Mouse (Mus musculus) liver, embryonic 14.5 days (tissue): ENCODE measurements around the gene Cttnbp2nl. TPM values are rescaled to one million over a fixed set of nuclear protein-coding genes. Genes with fewer than 3 reads are reported as not detected.

Source experiments
- ATAC-seq: fragments of 200-750 bp; cut with Nextera tagmentation; 2 replicates; pipeline ENCODE4 v1.8.0; 2017; ENCODE audit warnings: moderate number of reproducible peaks, mild to moderate bottlenecking, moderate library complexity; ENCODE audit not compliant: insufficient read depth
- DNase-seq, 3 experiments: peaks; one replicate each; pipeline ENCODE4 v3.0.0-alpha.2; 2012 to 2013; ENCODE audit warnings: low read depth in 3 of 3, low spot score in 3 of 3
- H3K27ac ChIP-seq: fragments of 300-500 bp; sonication (generic); 2 replicates; pipeline ENCODE4 v1.5.1; 2014; ENCODE audit warnings: moderate library complexity, mild to moderate bottlenecking, control low read depth, inconsistent platforms
- H3K27me3 ChIP-seq: fragments of 300-500 bp; sonication (generic); 2 replicates; pipeline ENCODE4 v1.6.1; 2014; ENCODE audit warnings: mild to moderate bottlenecking, low read length, moderate library complexity; ENCODE audit not compliant: control insufficient read depth, insufficient read depth
- H3K36me3 ChIP-seq: fragments of 300-500 bp; sonication (generic); replicated peaks from 2 replicates; pipeline ENCODE4 v1.6.1; 2014; ENCODE audit warnings: low read depth; ENCODE audit not compliant: control insufficient read depth, insufficient read depth
- H3K4me1 ChIP-seq, 2 experiments: fragments of 200-500 bp in 1 of 2; fragments of 300-500 bp in 1 of 2; sonication (generic) in 1 of 2; replicated peaks; 2 replicates each; pipeline ENCODE4 v1.6.1; 2012 to 2014; ENCODE audit warnings: antibody characterized with exemption in 1 of 2, inconsistent platforms in 1 of 2, low read length in 1 of 2; ENCODE audit not compliant: control insufficient read depth in 2 of 2, insufficient read depth in 2 of 2
- H3K4me2 ChIP-seq: fragments of 300-500 bp; sonication (generic); 2 replicates; pipeline ENCODE4 v1.6.1; 2014; ENCODE audit warnings: low read depth, mild to moderate bottlenecking, control low read depth, moderate library complexity
- H3K4me3 ChIP-seq, 2 experiments: fragments of 200-500 bp in 1 of 2; fragments of 300-500 bp in 1 of 2; sonication (generic) in 1 of 2; 2 replicates each; pipeline ENCODE4 v1.5.1; 2012 to 2014; ENCODE audit warnings: low read depth in 2 of 2, low read length in 2 of 2, mild to moderate bottlenecking in 2 of 2, control low read depth in 1 of 2, inconsistent platforms in 1 of 2, moderate library complexity in 1 of 2; ENCODE audit not compliant: insufficient read depth in 1 of 2
- H3K9ac ChIP-seq: fragments of 300-500 bp; sonication (generic); replicated peaks from 2 replicates; pipeline ENCODE4 v1.6.1; 2014; ENCODE audit warnings: mild to moderate bottlenecking, control low read depth, moderate library complexity
- H3K9me3 ChIP-seq: fragments of 300-500 bp; sonication (generic); 2 replicates; pipeline ENCODE4 v1.6.1; 2016; ENCODE audit warnings: low read length, mixed read lengths; ENCODE audit not compliant: control insufficient read depth
- CTCF ChIP-seq: IDR thresholded peaks from 2 replicates; pipeline ENCODE4 v1.5.1; 2016; ENCODE audit warnings: antibody characterized with exemption, low read depth, control low read depth
- EP300 ChIP-seq: IDR thresholded peaks from 2 replicates; pipeline ENCODE4 v1.6.1; 2016; ENCODE audit warnings: antibody characterized with exemption, low read depth
- WGBS: fragments of 180-500 bp; shearing (Covaris S2); extraction: QIAGEN DNeasy Blood & Tissue Kit; methylation state at CpG from one replicate; pipeline ENCODE4 v1.1.7; 2014; ENCODE audit not compliant: insufficient replicate concordance; 5-methylcytosine and 5-hydroxymethylcytosine counted together
- polyA plus RNA-seq, 2 experiments: library from polyadenylated mRNA; depleted of rRNA in 1 of 2; stranded (reverse) in 1 of 2; unstranded in 1 of 2; fragments of >200 nt; fragmentation: Nextera tagmentation in 1 of 2; extraction: Ambion mirVana in 1 of 2; gene quantifications; 2 replicates each; pipeline versions ENCODE4 v1.2.1 to v1.2.3; 2012 to 2014

Gene Cttnbp2nl
- polyA plus RNA-seq, 2 experiments, result 0.65 to 2.1 TPM

- WGBS, result 79% methylated on average over 23 of the region's 23 CpGs
- H3K27ac ChIP-seq, result no peak overlapping the region
Measured at GRCm38 (mm10) chr3:104952891-104953670, 99.9 kb downstream of the Cttnbp2nl start.

More at GRCm38 (mm10) chr3:104952891-104953670, 99.9 kb downstream of the Cttnbp2nl start:
- H3K4me3 ChIP-seq, result no peak overlapping the region
- no peak overlapping the region for H3K9ac ChIP-seq
- no peaks in the 10 kb centered on the region for H3K9me3 ChIP-seq
- DNase-seq, result no peak
- no peak for ATAC-seq
- H3K27me3 ChIP-seq, result no peaks in the 10 kb centered on the region
- H3K36me3 ChIP-seq, result no peaks in the 10 kb centered on the region
- no peak overlapping the region for H3K4me2 ChIP-seq
- no peaks in the 10 kb centered on the region for H3K4me1 ChIP-seq
- TF ChIP-seq EP300 (no peak), CTCF (no peak)

Other genes starting within 250 kb of the Cttnbp2nl start
- gene Mov10, start 234.6 kb downstream of the Cttnbp2nl start, polyA plus RNA-seq (2012; rRNA removed), result 8.1 and 8.3 TPM in 2 replicates
- gene Mov10, start 234.6 kb downstream of the Cttnbp2nl start, polyA plus RNA-seq (2014; fragmentation: Nextera tagmentation; extraction: Ambion mirVana), result 16.3 and 19.8 TPM in 2 replicates
- gene St7l, start 189.1 kb downstream of the Cttnbp2nl start, polyA plus RNA-seq (2012; rRNA removed), result 3.0 and 3.9 TPM in 2 replicates
- gene St7l, start 189.1 kb downstream of the Cttnbp2nl start, polyA plus RNA-seq (2014; fragmentation: Nextera tagmentation; extraction: Ambion mirVana), result 8.9 and 11.1 TPM in 2 replicates
- 23.4 and 30.4 TPM in 2 replicates for gene Capza1, start 188.6 kb downstream of the Cttnbp2nl start, polyA plus RNA-seq (2012; rRNA removed)
- 84.0 and 89.6 TPM in 2 replicates for gene Capza1, start 188.6 kb downstream of the Cttnbp2nl start, polyA plus RNA-seq (2014; fragmentation: Nextera tagmentation; extraction: Ambion mirVana)
- 0.04 and 0.06 TPM in 2 replicates for gene Wnt2b, start 91.2 kb downstream of the Cttnbp2nl start, polyA plus RNA-seq (2012; rRNA removed)
- gene Wnt2b, start 91.2 kb downstream of the Cttnbp2nl start, polyA plus RNA-seq (2014; fragmentation: Nextera tagmentation; extraction: Ambion mirVana), result 0.13 TPM in 1 of 2 replicates, not detected in the other
- gene 4930564D02Rik, start 13.7 kb upstream of the Cttnbp2nl start, polyA plus RNA-seq (2012; rRNA removed), result not detected in 2 replicates
- gene 4930564D02Rik, start 13.7 kb upstream of the Cttnbp2nl start, polyA plus RNA-seq (2014; fragmentation: Nextera tagmentation; extraction: Ambion mirVana), result not detected in 2 replicates